Mouse (Mus musculus): ENCODE measurements around the gene Mrgprg.

Gene Mrgprg

DNA sequence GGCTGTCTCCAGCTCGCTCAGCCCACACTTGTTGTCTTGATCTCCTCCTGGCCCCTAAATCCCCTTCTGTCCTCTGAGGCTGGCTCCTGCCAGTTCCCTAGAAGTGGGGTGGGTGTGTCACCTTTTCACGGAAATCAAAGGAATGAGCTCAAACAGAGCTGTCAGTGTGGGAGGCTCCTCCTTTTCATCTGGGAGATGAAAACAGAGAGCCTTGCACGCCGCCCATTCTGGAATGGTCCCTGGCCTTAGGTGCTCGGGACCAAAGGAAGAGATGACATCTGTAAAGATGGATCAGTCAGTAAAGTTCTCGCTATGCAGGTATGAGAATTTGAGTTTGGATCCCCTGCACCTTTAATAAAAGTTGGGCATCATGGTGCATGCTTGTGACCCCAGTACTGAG, at the start of gene Mrgprg:
Mrgprg (minus strand) TSS at position 101 of the 400 bp plus-strand sequence.
- DNase-seq (ENCODE audit: low read depth, low spot score) = no peak

DNA sequence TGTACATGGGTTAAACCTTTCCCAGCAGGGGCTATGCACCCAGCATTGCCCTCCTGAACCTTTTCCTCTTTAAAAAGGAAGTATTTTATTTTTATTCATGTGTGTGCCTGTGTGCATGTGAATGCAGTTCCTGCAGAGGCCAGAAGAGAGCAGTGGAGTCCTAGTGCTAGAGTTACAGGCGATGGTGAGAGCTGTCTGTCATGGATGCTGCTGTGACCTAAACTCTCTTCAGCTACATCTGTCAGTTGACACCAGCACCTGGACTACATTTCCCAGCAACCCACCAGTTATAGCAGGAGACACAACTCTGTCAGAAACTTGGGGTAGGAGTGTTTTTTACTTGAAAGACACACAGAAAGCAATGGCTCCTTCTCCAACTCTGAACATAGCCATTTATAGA, 42.1 kb upstream of the Mrgprg start:
- no peak for DNase-seq (ENCODE audit: low read depth, low spot score)

DNA sequence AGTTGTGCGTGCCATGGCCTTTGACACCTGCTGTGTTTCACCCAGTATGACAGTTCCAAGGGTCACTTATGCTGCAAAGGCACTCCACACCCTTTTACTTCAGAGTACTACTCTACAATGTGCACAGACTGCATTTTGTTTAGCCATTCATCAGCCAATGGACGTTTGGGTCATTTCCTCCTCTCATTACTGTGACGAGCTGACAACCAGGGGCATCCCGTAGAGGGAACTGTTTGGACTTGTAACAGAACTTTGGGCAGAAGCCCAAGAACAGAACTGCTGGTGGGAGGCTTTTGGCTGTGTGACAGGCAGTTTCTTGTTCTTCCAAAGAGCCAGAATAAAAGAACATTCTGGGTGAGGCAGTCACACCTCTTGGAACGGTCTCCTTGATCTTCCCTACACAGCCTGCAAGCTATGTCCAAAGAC, 38.4 kb upstream of the Mrgprg start:
- no peak for DNase-seq (ENCODE audit: low read depth, low spot score)

DNA sequence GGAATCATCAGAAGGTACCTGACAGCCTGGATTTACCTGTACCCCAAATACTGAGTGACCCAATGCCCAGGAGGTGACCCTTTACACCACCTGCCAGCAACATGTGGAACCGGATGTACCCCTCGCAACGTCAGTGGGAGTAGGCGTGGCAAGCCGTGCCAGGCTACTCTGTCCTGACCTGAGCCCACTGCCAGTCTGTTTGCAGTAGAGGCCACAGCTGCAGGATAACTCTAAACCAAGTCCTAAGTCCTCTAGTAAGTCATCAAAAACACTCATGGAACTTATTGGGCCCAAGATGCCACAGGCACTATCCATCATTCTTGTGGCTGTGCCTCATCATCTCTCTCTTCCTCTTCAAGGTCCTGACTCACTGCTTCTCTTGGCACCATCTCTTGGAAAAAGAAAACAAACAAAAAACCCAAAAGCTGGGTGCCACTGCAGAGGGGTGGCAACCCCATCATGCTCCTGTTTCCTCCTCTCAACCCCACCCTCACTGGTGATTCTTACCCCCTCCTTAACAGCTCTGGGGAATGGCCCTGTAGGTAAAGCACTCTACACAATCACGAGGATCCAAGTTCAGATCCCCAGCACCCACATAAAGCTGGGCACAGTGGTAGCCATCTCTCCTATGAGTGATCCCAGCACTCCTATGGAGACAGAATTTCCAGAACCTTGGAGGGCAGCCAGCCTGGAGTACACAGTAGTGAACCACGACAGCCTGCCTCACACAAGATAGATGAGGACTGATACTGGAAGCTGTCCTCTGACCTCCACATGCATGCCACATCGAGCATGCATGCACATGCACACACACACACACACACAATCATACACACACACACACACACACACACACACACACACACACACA, 34.6 kb upstream of the Mrgprg start:
- DNase-seq (ENCODE audit: low read depth, low spot score) = no peak

DNA sequence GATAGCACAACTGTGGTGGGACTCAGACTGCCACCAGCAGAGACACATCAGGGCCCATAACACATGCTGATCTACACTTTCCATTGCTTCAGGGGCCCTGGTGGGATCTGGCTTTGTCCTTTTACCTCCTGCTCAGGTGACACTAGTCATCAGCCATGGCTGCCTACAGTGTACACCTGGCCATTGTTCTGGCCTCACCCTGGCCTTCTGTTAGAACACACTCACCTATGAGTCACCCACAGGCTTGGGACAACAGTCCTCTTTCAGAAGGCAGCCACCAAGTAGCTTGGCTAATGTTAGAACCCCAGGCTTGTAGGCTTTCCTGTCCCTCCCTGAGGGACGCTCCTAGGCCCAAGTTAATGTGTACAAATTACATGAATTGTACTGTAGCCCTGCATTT, 34.0 kb upstream of the Mrgprg start:
- no peak for DNase-seq (ENCODE audit: low read depth, low spot score)

DNA sequence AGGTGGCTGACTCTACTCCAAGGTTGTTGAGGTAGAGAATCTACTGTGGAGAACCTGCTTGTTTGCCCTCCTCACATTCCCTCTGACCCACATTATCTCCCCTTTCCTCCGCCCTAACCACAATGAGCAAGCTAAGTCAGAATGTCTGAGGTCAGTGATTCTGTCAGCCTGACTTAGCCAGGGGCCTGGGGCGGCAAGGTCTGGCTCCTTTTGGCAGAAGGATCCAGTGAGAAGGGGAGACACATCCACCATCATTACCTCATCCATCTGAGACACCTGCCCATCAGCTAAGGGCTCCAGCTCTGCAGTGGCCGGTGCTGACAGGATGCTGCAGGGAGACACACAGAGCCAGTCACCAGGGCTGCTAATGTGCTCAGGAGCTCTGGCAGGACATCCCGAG, 32.0 kb upstream of the Mrgprg start:
- DNase-seq (ENCODE audit: low read depth, low spot score) = no peak

DNA sequence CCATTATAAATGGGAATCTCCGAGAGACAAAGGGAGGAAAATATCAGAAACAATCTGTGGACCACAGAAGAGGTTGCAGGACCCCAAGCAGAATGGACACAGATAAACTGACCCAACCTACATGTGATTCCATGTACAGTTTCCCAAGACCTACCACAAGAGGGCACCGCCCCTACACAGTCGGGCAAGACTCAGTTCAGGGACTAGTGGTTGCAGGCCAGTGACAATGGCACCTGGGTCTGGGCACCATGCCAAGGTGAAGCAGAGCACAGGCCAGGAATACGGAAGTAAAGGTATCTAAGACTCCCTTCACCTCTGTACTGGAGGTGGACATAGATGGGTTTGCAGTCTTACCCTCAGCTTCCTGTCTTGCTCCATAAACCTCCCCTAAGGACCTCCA, 26.3 kb upstream of the Mrgprg start:
- no peak for DNase-seq (ENCODE audit: low read depth, low spot score)

DNA sequence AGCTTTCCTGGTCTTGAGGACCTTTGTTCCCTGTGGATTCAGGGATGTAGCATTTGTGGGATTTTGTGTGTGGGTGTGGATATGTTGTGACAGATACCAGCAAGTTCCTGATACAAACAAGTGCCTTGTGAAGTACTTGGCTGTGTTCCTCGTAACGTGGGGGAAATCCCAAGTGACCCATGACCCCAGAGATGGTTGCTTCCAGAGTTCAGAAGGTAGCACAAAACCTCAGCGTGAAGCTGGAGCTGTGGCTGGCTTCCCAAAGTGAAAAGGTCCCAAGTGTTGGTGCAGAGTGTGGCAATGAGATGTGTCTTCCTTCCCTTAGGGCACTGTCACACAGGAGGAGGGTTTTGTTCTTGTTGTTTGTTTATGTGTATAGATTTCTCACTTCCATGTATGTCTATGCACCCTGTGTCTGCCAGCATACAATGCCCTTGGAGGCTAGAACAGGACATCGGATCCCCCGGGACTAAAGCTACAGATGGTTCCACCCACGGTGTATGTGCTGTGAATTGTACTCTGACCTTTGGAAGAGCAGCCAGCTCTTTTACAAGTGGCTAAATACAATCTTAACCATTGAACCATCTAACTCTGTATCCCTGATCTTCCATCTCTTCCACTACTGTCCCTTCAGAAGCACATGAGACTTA, 25.7 kb upstream of the Mrgprg start:
- DNase-seq (ENCODE audit: low read depth, low spot score) = no peak

DNA sequence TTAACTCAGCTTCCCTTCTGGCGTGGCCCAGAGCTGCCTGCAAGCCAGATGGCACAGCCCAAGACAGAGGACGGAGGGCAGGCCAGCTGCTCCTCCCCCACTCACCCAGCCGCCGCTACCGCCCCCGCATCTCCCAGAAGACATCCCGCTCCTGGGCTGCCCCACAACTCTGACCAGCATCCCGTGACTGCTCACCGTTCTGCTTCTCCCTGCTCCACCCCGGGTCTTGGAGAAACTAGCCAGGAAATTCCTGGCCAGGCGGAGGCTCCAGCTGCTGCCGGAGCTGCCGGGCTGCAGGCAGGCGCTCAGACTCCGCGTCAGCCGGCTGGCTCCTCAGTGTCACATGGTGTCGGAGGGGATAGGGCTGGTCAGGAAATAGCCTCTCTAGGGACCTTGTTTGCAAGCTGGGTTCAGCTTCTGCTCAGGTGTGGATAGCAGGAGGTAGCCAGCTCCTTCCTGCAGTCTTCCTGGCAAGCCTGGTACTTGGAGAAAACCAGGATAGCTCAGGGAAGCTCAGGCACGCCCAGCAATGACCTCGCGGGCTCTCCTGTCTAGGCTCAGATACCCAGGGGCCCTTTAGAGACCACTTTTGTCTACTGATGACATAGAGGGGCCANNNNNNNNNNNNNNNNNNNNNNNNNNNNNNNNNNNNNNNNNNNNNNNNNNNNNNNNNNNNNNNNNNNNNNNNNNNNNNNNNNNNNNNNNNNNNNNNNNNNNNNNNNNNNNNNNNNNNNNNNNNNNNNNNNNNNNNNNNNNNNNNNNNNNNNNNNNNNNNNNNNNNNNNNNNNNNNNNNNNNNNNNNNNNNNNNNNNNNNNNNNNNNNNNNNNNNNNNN, 17.4 kb upstream of the Mrgprg start, which contains the start of gene Mrgpre:
Mrgpre (minus strand) TSS at position 505 of the 834 bp plus-strand sequence.
- peak; percentile 22 for DNase-seq (ENCODE audit: low read depth, low spot score)

DNA sequence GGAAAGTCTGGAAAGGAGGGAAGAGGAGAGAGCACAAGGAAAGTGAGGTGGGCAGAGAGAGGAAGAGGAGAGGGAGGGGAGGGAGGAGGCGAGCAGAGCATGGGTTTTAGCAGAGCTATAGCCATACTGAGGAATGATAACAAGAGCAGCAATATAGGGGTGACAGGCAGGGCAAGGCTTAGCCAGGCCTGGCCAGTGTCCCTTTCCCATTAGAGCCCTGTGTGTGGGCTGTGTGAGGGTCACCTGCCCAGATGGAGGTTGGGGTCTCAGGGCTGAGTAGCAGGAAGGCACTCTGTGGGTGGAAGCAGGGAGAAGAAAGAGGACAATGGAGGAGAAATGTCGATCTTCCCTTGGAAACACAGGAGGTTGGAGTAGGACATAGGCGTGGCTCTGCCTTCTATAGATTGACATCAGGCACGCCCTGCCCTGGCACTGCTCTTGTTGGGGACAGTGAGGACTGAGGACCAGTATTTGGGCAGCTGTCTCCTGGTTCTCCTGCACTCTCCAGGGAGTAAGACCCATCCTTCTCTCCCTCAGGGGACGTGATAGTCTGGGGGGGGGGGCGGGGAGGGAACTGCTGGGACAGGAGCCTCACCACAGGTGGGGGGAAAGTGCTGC, 16.7 kb upstream of the Mrgprg start:
- no peak for DNase-seq (ENCODE audit: low read depth, low spot score)

DNA sequence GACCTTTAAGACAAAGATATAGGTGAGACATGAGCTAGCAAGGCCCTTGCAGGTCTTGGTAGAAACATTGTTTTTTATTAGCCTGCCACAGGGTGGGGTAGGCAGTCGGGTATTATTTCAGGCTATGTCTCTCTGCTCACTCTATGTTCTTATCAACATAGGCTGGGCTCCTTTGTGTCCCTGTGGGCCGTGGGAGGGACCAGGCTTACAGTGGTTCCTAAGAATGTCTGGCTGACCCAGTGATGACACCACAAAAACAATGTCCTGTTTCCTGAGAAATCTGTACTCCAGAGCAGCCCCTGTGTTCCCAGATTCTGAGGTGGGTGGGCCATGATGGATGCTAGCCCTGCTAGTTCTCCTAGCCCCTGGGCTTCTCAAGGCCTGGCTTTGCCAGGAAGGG, 10.6 kb upstream of the Mrgprg start:
- DNase-seq (ENCODE audit: low read depth, low spot score) = no peak

DNA sequence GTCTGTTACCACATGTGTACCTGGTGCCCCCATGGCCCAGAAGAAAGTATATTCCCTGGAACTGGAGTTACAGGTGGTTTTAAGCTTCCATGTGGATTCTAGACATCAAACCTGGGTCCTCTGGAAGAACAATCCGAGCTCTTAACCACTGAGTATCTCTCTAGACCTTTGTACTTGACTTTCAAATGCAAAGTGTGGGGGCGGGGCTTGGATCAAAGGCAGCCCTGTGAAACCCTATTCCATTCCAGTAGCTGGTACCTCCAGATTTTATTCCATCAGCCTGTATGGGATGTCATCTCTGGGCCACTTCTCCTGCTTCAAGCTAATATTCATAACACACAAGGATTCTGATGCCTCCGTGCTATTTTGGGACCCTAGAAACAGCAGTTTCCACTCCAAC, 9.3 kb upstream of the Mrgprg start:
- DNase-seq (ENCODE audit: low read depth, low spot score) = no peak

DNA sequence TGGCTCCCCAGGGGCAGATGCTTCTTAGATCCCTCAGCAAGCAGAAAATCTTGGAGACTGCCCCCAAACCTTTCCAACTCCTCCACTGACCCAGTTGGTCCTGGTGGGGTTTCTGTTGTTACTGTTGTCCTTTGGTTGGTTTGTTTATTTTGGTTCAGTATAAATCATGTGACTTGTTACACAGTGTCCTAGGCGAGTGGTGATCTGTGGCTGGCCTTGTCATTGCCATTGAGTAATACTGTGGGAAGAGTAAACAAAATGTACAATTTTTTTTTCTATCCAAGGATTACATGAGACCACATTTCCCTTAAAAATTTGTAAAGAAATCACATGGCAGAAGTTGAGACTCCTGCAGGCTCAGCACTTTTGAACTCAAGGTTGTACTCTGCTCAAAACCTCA, 2.7 kb upstream of the Mrgprg start:
- no peak for DNase-seq (ENCODE audit: low read depth, low spot score)

DNA sequence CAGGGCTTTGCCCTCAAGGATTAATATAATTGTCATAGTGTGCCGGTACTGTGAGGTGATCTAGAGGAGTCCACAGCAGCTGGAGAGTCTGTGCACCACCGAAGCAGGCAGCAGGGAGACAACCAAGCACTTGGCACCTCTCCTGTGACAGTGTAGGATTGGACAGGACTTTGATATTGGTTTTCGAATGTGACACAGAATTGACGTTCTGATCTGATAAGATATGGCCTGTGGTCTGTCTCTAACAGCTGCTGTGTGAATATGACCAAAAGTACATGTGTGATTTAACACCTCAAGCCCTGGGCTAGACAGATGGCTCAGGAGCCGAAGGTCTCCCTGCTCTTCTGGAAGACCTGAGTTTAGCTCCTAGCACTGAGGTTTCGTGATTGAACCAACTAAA, 1.5 kb upstream of the Mrgprg start:
- DNase-seq (ENCODE audit: low read depth, low spot score) = no peak

DNA sequence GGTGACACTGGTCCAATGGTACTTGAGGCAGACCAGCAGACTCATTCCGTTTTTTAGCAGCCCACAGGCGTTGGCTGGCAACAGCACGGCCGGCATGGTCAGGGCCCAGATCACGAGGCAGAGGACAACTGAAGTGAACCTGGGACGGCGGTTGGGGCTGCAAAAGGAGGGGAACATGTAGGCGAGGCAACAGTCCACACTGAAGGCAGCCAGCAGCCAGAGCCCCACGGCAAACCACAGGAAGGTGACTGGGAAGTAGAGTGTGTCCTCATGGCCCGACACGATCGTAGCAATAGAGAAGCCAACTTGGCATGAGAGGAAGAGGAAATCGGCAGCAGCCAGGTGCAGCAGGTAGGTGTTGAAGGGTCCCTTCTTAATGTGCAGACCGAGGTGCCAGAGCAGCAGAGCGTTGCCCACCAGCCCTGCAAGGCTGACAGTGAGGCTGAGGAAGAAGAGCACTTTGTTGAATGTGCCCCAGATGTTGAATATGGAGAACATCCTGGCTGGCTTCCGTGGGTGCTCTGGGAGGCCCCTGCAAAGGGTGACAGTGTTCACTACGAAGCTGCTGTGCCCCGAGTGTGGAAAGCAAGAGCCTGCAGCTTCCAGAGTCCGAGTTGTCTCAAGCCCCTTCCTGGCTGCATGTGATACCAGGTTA, 1.8 kb downstream of the Mrgprg start:
- DNase-seq (ENCODE audit: low read depth, low spot score) = no peak

DNA sequence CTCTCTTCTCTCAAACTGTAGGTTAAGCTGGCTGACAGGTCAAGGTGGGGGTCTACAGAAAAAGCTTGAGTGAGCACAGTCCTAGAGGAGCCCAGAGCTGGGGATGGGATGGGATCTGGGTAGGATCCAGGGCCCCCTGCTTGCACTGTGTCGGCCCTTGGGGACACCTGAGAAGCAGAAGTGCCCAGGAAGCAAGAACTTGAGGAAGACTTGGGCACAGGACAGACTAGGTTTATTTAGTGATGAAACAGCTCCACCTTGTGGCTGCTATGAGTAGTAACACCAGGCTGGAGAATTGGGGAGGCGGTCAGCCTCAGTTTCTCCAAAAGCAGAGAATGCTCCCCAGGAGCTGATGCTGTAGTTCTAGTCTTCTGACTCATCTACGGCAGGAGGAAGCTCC, 3.0 kb downstream of the Mrgprg start:
- DNase-seq (ENCODE audit: low read depth, low spot score) = no peak

DNA sequence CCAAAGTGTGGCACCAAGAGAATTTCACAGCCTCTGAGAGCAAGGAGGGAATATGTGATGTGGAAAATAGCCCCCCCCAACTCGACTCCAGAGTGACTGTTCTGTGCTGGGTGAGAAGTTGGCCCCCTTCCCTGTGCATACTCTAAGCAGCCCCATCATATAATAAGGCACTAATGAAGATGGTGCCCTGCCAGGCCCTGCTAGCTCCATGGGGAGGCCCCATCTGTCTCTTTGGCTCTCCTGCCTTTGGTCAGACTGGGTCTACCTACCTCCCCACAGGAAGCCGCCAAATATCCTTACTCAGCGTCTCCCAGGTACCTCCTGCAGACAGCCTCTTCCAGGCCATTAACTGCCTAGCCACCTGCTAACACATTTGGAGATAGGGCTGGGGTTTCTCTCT, 7.8 kb downstream of the Mrgprg start:
- DNase-seq (ENCODE audit: low read depth, low spot score) = no peak

DNA sequence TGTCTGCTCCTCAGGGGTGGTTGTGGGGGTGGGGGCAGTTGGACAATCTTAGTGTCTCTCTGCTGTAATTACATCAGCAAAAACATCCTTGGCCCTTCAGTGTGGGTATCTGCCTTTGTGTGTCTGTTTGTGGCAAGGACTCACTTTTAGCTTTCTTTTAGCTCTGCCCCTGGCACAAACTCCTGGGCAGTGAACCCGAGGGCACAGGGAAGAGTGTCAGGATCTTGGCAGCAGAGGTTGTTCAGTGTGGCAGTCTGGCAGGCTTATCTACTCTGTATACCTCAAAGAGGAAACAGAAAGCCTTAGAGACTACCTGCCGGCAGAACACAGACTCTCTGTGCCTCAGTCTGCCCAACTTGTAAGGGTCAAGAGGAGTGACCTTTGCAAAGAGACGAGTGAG, 9.1 kb downstream of the Mrgprg start:
- DNase-seq (ENCODE audit: low read depth, low spot score) = no peak

DNA sequence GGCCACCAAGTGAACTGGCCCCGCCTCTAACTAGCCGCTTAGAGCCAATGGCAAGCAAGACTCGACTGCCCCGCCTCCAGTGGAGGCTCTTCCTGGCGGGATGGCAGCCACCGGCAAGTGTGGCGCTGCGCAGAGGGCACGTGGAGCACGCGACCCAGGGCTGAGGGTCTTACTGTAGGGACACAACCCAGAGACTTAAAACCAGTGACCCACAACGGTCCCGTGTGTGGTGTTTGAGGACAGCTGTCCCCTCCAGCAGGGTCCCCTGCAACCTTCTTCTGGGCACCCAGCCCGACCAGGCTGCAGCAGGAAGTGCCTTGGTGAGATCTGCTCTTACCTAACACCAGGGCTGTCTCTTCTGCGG, 9.8 kb downstream of the Mrgprg start:
- no peak for DNase-seq (ENCODE audit: low read depth, low spot score)

DNA sequence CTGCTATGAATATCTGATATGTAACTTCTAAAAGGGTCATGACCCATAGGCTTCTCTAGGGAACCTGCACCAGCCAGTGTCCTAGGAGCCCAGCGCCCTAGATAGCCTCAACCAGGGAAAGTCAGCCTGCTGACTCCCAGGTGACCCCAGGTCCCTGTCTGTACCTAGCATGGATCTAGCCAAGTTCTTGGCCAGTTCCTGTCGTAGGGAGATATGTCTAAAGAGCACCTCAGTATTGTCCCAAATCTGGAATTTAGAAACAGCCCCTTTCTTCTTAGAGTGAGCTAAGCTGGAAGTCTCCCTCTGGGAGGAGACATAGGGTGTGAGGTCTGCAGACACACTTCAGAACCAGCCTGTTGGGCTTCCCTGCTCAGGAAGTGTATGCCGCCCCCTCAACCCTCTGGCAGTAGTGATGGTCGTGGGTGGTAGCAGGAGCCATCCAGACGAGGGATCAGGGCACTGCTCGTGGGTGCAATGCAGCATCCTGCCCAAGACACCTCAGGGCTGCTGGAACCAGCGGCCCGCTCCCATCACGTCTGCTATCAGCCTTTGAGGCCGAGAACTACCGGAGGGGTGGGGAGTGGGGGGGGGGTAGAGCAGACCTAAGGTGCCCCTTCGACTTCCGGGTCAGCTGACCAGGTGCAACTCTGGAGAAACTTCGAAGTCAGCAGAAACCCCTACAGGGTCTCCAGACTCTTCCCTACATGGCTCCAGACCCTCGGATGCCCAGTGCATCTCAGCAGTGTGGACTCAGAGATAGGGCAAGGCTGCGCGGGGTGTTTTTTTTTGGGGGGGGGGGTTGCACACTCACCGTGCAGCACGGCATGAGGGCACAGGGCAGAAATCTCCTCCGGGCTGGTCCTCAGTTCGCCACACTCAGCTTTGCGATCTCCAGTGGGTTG, 10.4 kb downstream of the Mrgprg start, which contains the start of gene Osbpl5:
Osbpl5 (minus strand) TSS at position 861 of the 902 bp plus-strand sequence.
- DNase-seq (ENCODE audit: low read depth, low spot score) = no peak

All from retina, adult 2 months (tissue).